Mouse (Mus musculus) frontal cortex, postnatal 25 days (tissue): ENCODE measurements around the gene Cbwd1.
"Not testable (repeated sequence)": the region's sequence is repeated elsewhere in the genome, so short reads cannot be mapped to it uniquely, and the experiment has no call there.

Experiments
- DNase-seq, 2 experiments: peaks; one replicate each; pipeline ENCODE4 v3.0.0; 2022; ENCODE audit warnings: low spot score in 2 of 2

The Cbwd1 gene

GRCm38 (mm10) chr19:24897006-24897895 is 64.2 kb downstream of the Cbwd1 start:
- DNase-seq: no peak

GRCm38 (mm10) chr19:24896536-24896935 is 64.9 kb downstream of the Cbwd1 start:
- no peak for DNase-seq

- no peak for DNase-seq
These were observed 74.5 kb downstream of the Cbwd1 start for GRCm38 (mm10) chr19:24886888-24887287.

GRCm38 (mm10) chr19:24885504-24885903 is 75.9 kb downstream of the Cbwd1 start:
- DNase-seq: peak in 1 of 2 experiments; percentile 31

GRCm38 (mm10) chr19:24881237-24881636 is 80.2 kb downstream of the Cbwd1 start:
- DNase-seq: no peak

- not testable (repeated sequence) for DNase-seq
These were observed 86.1 kb downstream of the Cbwd1 start, which contains the start of gene Gm10053 for GRCm38 (mm10) chr19:24875129-24875870. TSS of gene Gm10053 (plus strand) at chr19:24875686.

GRCm38 (mm10) chr19:24873873-24874272 is 87.5 kb downstream of the Cbwd1 start:
- DNase-seq: no peak

GRCm38 (mm10) chr19:24871037-24871635 is 90.3 kb downstream of the Cbwd1 start:
- peak; percentile 58 to 70 for DNase-seq
